Mouse (Mus musculus): ENCODE results near the gene Gm20388. TPM values are rescaled to one million over a fixed set of nuclear protein-coding genes. Genes with fewer than 3 reads are reported as not detected.
A peak's percentile ranks its signal among the peaks of the same experiment; 100 is the strongest.
"Not testable (repeated sequence)": the region's sequence is repeated elsewhere in the genome, so short reads cannot be mapped to it uniquely, and the experiment has no call there.

Gene Gm20388
- total RNA-seq, 1 experiment from 2014 or later, result 35.7 TPM

- no peak for ATAC-seq (replicated peaks; ENCODE audit: low read depth, poor library complexity, severe bottlenecking)
Observed at GRCm38 (mm10) chr8:121651874-121652361, 1741.3 kb downstream of the Gm20388 start.

DNA sequence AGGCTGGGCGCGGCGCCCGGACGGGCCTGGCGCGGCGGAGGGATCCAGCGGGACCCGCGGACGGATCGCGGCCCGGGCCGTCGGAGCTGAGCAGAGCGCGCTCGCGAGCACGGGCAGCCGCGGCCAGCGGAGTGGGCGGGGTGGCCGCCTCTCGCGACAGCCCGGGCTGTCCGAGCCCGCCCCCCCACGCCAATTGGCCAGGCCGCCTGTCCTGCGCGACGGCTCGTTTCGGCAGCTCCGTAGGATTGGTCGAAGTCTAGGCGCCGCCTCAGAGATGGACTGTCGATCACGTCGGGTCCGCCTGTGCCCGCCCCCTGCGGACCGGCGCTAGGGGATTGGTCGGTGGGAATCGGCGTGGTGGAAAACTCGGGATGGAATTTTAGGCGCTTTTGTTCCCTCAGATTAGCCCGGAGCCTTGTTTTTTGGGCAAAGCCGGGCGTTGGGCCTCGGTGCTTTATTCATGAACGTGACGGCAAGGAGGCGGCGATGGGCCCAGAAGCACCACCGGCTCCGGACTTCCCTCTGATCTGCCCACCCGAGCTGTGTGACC, 1742.2 kb downstream of the Gm20388 start, which contains the start of gene Zcchc14:
Gene Zcchc14, minus strand, starts transcription at position 128 of the 550 bp plus-strand sequence.
- ATAC-seq (replicated peaks; ENCODE audit: low read depth, poor library complexity, severe bottlenecking), result peak; percentile 57

DNA sequence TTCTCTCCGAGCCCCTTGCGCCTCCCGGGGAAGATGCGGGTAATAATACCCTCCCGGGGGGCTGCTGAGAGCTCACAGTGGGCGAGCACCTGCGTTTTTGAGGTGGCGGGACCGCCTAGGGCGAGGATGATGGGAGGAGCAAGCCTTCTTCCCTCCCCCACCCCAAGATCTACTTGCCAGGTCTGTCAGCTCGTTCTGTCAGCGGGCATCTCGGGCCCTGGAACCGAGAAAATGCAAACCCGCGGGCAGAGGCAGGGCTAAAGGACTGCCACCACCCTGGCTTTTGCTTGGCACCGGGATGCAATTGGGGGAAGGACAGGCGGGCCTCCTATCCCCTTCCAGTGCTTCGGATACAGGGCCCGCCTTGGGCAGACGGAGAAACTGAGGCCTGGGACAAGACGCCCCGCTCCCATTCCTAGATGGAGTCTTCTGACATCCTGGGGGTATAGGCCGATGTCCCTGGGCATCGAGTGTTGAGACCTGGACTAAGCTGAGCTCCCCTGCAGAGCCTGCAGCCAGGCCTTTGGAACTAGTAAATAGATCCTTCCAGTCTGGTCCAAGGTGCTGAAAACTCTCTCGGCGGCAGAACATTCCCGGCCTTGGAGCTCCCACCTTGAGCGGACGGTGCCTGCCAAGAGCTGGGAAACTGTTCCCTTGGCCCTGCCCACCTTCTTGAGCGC, 1742.8 kb downstream of the Gm20388 start:
- no peak for ATAC-seq (replicated peaks; ENCODE audit: low read depth, poor library complexity, severe bottlenecking)

- ATAC-seq (replicated peaks; ENCODE audit: low read depth, poor library complexity, severe bottlenecking), result no peak
Observed at GRCm38 (mm10) chr8:121654131-121654530, 1743.5 kb downstream of the Gm20388 start.

DNA sequence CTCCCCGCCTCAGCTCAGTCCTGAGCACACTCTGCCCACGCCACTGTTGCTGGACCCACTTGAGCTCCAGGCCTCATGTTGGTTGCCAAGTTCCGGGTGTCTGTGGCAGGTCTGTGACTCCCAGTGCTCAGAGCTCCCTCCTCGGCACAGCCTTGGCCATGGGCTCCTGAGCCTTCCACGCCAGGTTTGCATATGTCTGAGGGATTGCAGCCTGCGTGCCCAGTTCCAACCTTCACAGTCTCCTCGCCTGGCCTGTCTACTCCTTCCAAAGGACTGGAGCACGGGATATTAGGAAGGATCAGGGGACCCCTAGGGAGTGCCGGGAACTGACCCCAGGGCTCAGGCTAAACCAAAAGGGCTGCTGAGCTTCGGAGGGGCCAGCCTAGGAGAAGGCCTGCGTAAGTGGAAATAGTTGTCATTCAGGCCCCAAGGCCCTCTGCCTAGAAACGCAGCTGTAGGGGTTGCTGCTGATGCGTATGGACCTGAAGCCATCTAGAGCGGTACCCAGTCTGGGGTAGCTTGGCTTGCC, 1744.4 kb downstream of the Gm20388 start:
- ATAC-seq (replicated peaks; ENCODE audit: low read depth, poor library complexity, severe bottlenecking), result no peak

- ATAC-seq (replicated peaks; ENCODE audit: low read depth, poor library complexity, severe bottlenecking), result no peak
Observed at GRCm38 (mm10) chr8:121660602-121661001, 1750.0 kb downstream of the Gm20388 start.

DNA sequence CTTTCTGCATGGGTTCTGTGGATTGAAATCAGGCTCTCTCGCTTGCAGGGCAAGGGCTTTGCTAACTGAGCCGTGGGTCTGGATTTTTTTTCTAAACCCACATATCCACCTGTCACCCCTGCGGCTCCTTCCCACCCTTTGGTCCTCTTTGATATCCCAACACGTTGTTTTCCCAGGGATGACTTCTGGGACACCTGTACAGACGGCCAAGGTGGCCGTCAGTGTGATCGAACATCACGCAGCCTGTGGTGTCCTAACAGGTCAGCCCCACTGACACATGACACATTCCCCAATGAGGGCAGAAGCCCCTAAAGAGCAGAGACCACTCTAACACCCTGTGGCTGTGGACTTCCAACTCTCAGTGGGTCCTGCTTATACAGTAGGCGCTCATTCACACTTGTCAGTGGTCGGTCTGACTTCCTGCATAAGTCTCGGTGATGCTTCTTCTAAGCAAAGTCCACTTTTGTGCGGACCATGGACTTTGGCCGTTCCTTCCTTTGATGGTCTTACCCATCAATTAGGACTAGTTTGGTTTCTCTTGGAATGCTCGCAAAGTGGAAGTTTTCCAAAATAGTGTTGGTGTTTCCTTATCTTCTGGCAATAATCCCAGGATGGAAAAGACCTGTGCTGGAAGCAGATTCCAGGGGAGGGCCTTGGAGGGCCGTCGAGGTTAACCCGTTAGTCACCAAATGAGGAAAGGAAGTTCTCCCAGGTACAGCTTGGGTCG, 1751.2 kb downstream of the Gm20388 start:
- no peak for ATAC-seq (replicated peaks; ENCODE audit: low read depth, poor library complexity, severe bottlenecking)

- no peak for ATAC-seq (replicated peaks; ENCODE audit: low read depth, poor library complexity, severe bottlenecking)
Observed at GRCm38 (mm10) chr8:121663101-121663500, 1752.5 kb downstream of the Gm20388 start.

DNA sequence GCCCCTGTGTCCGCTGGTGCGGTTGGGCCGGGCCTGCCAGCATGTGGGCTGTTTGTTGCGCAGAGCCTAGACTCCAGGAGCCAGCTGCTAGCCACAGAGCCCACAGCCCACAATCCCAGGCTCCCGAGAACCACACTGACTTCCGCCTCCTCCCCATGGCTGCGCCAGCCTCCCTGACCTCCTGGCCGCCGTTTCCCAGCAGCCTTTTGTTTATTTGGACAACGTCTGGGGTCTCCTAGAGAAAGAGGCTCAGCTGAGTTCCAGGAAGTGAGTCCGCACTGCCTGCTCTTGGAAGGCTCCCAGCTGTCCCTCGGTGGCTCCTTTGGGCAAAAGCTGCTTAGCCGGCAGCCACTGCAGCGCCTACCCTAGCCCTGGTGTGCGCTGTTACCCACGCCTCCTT, 1754.7 kb downstream of the Gm20388 start:
- peak; percentile 83 for ATAC-seq (replicated peaks; ENCODE audit: low read depth, poor library complexity, severe bottlenecking)

DNA sequence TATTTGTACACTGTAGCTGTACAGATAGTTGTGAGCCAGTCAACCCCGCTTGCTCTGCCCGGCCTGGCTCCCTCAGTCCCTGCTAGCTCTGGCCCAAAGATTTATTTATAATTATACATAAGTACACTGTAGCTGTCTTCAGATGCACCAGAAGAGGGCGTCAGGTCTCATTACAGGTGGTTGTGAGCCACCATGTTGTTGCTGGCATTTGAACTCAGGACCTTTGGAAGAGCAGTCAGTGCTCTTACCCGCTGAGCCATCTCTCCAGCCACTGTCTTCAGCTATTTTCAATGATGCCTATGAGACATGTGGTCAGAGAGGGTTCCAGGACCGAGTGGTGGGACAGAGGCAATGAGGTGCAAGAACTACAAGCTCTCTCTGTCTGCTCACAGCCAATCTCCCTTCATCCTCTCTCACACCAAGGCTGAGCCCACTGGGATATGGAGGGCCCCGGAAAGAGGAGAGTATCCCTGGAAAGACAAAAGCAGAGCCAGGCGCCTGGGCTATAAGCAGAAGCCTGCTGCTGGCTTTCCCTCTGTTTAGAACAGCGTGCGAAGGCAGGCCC, 1757.4 kb downstream of the Gm20388 start:
- ATAC-seq (replicated peaks; ENCODE audit: low read depth, poor library complexity, severe bottlenecking), result not testable (repeated sequence)

GRCm38 (mm10) chr8:121668553-121668952, 1757.9 kb downstream of the Gm20388 start:
- ATAC-seq (replicated peaks; ENCODE audit: low read depth, poor library complexity, severe bottlenecking), result no peak

DNA sequence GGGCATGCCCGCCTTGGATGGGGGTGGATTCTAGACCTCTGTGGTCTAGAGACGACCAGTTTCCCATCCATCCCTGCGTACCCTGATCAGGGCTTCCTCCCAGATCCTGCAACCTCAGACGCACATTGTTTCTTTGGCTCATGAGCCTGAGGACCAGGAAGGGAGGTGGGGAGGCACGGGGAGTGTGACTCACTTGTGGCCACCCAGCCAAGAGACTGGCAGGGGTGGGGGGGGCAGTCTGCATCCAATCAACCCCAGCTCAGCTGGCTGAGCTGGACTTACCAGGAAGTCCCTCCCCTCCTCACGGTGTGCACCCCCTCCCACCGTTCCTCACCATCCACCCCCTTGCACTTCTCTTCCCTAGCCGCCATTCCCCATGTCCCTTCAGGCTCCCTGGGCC, 1758.6 kb downstream of the Gm20388 start:
- ATAC-seq (replicated peaks; ENCODE audit: low read depth, poor library complexity, severe bottlenecking), result no peak

GRCm38 (mm10) chr8:121673153-121673552, 1762.5 kb downstream of the Gm20388 start:
- no peak for ATAC-seq (replicated peaks; ENCODE audit: low read depth, poor library complexity, severe bottlenecking)

GRCm38 (mm10) chr8:121673917-121674316, 1763.3 kb downstream of the Gm20388 start:
- no peak for ATAC-seq (replicated peaks; ENCODE audit: low read depth, poor library complexity, severe bottlenecking)

DNA sequence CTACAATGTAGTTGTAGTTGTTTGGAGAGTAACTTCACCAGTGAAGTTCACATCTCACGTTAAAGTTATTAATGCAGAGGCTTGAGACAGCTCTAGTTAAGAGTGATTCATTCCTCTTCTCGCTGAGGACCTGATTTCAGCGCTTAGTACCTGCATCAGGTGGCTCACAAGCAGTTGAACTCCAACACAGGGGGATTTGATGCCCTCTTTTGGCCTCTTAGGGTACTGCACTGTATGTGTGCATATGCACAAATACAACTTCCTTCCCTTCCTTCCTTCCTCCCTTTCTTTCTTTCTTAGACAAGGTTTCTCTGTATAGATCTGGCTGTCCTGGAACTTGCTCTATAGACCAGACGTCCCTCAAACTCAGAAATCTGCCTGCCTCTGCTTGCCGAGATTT, 1763.9 kb downstream of the Gm20388 start:
- ATAC-seq (replicated peaks; ENCODE audit: low read depth, poor library complexity, severe bottlenecking), result no peak

DNA sequence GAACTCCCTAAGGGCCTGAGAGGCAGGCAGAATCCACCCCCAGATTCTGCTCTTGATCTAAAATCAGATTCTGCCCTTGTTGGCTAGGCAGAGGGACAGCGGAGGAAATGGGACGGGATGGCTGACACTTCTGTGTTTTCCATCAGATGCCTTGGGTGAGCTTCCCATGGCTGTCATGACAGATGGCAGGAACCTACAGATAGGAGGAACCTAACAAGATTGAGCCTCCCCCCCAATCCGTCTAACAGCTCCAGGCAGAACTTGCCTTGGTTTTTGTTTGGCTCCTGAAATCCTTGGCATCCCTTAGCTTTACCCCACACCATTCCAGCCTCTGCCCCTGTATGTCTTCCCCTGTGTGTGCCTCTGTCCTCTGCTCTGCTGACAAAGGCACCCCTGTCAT, 1764.5 kb downstream of the Gm20388 start:
- ATAC-seq (replicated peaks; ENCODE audit: low read depth, poor library complexity, severe bottlenecking), result no peak

DNA sequence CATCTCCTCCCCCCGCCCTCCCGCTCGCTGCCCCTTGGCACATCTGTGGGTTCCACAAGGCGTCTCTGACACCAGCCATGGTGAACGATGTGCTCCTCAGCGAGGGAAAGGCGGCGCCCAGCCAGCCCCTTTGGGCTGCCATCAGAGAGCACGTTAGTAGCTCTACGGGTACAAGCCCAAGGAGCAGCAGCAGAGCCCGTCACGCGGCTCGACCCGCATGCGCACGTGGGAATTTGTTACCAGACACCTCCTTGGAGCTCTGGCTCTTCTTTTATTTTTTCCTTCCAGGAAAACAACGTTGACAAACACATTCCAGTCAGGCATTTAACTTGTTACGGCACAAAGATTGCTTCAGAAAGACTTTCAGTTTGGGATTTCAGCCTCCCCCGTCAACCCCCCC, 1765.1 kb downstream of the Gm20388 start:
- ATAC-seq (replicated peaks; ENCODE audit: low read depth, poor library complexity, severe bottlenecking), result no peak

DNA sequence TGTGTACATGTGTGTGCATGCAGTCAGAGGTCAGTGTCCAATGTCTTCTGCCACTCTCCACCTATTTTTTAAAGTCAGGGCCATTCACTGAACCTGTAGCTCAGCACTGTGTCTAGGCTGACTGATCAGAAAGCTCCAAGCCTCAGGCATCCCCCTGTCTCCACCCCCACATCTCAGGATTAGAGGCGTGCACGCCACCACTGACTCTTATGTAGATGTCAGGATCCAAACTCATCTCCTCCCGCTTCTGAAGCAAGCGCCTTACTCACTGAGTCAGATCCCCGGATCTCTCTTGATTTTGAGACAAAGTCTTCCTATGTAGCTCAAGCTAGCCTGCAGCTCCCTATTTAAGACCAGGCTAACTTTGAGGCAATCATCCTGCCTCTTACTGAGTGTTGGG, 1768.1 kb downstream of the Gm20388 start:
- no peak for ATAC-seq (replicated peaks; ENCODE audit: low read depth, poor library complexity, severe bottlenecking)

- no peak for ATAC-seq (replicated peaks; ENCODE audit: low read depth, poor library complexity, severe bottlenecking)
Observed at GRCm38 (mm10) chr8:121680896-121681295, 1770.3 kb downstream of the Gm20388 start.

DNA sequence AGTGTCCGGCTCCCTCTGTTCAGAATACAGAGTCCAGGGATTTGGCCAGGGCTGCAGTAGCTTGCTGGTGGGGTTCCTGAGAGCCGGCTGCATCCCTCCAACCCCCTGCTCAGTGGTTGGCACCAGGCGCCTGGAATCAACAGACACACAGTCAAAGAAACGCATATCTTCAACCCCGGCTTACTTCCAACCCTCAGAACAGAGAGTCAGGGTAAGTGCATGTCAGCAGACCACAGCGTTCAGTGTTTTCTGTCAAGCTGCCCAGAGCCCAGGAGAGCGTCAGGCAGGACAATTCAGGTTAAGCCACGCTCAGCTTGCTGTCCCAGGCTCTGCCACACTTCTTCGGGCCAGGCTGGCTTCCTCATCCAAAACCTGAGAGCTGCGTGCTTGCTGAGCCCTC, 1770.8 kb downstream of the Gm20388 start:
- no peak for ATAC-seq (replicated peaks; ENCODE audit: low read depth, poor library complexity, severe bottlenecking)

Data from common myeloid progenitor, adult 5-6 weeks (primary cell).